13 mouse cellular contexts compared by ENCODE assay signal in the genomic region with DNA sequence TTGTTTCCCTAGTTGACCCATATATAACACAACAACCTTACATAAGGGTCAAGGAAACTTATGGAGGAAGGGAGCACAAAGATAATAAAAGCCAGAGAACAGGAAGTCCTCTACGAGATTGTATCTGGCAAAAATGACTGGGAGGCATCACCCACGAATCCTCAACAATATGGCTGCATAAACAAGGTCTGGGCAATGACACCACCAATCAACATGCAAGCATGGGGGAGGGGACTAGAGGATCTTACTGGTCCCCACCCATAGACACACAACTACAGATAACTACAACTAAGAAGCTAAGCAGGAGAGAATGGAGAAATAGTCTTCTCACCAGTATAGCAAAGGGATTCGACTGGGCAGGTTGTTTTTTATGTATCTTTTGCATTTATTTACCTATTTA. TPM values are rescaled to one million over a fixed set of nuclear protein-coding genes. Genes with fewer than 3 reads are reported as not detected.
DNase-seq lines count a peak whose midpoint lies in the region; ATAC-seq and TF ChIP-seq lines count a peak whose summit lies in the region.
"Had no signal": no experiment of that assay in that cellular context is flagged by ENCODE, and none has a peak within 500 bp of the region (broad histone marks: within the 10 kb centered on the region; RNA-seq: fewer than 3 reads in every experiment).

No protein-coding gene starts in this region.

- H3K36me3 ChIP-seq in thymus, adult 2 months (ENCODE audit: control insufficient read depth, insufficient read depth, low read length): peaks cover 7% of the 10 kb centered on the region
- H3K36me3 ChIP-seq in small intestine, adult 2 months (ENCODE audit: control insufficient read depth, insufficient read depth, low read length): peaks cover 17% of the 10 kb centered on the region

- no peak overlapping the region for H3K4me3 ChIP-seq in thymus, adult 2 months (ENCODE audit: control insufficient read depth, insufficient read depth, low read length)
- H3K4me3 ChIP-seq in small intestine, adult 2 months (ENCODE audit: low read depth, low read length): no peak overlapping the region
- H3K4me3 ChIP-seq: embryonic facial prominence, embryonic 12.5 days; kidney, embryonic 15.5 days; lung, embryonic 15.5 days; myocyte had no signal

- no peak for DNase-seq in thymus, adult 2 months
- no peak for DNase-seq in thymus, postnatal 25 days
- peak; percentile 23 for DNase-seq in T-cell, adult 2 months (ENCODE audit: low spot score)
- DNase-seq in cerebellum, adult 11-12 months: no peak
- DNase-seq in cerebellum, postnatal 25 days: no peak
- DNase-seq: adrenal gland, postnatal 10 days; cerebellum, adult 18-20 months had no signal

- H3K27ac ChIP-seq in thymus, adult 2 months (ENCODE audit: control insufficient read depth, insufficient read depth, low read length): peak overlapping the region; percentile 43
- peak overlapping the region; percentile 75 for H3K27ac ChIP-seq in small intestine, adult 2 months (ENCODE audit: insufficient read depth, low read depth, low read length)
- H3K27ac ChIP-seq: embryonic facial prominence, embryonic 12.5 days; kidney, embryonic 15.5 days; lung, embryonic 15.5 days had no signal

- no peaks in the 10 kb centered on the region for H3K27me3 ChIP-seq in thymus, adult 2 months (ENCODE audit: control insufficient read depth, insufficient read depth, low read length)
- no peaks in the 10 kb centered on the region for H3K27me3 ChIP-seq in small intestine, adult 2 months (ENCODE audit: control insufficient read depth, insufficient read depth, low read length)
- H3K27me3 ChIP-seq: embryonic facial prominence, embryonic 12.5 days; kidney, embryonic 15.5 days; lung, embryonic 15.5 days had no signal

- WGBS in thymus, adult 2 months: 33% methylated on average over 3 of the region's 3 CpGs
- 19% methylated on average over 3 of the region's 3 CpGs for WGBS in small intestine, adult 2 months

- ATAC-seq in inflammation-experienced regulatory T-cells, adult 6 months: peak; percentile 27

- TF ChIP-seq POLR2A in thymus, adult 2 months (IDR thresholded peaks at IDR 0.05; ENCODE audit: control insufficient read depth, extremely low read depth, insufficient read depth, low read length, poor library complexity): no peak
- no peak for TF ChIP-seq POLR2A in small intestine, adult 2 months (IDR thresholded peaks at IDR 0.05; ENCODE audit: low read depth, low read length)

- TF ChIP-seq CTCF in thymus, adult 2 months (IDR thresholded peaks at IDR 0.05; ENCODE audit: borderline replicate concordance, control insufficient read depth, extremely low read depth, insufficient read depth, low read length, poor library complexity): no peak
- TF ChIP-seq CTCF in small intestine, adult 2 months (IDR thresholded peaks at IDR 0.05; ENCODE audit: extremely low read depth, insufficient read length, insufficient replicate concordance, low read depth, low read length): no peak

- peaks cover 23% of the 10 kb centered on the region for H3K4me1 ChIP-seq in thymus, adult 2 months (replicated peaks; ENCODE audit: control insufficient read depth, insufficient read depth, low read length)
- peaks cover 30% of the 10 kb centered on the region for H3K4me1 ChIP-seq in small intestine, adult 2 months (ENCODE audit: control insufficient read depth, insufficient read depth, insufficient read length, low read length)

RNA-seq across cellular contexts. Expression of a gene that starts 18.8 kb away (rescaled TPM):
- polyA plus RNA-seq in thymus, adult 2 months (2012; rRNA removed): 23.7 and 44.1 TPM in 2 replicates
- polyA plus RNA-seq in inflammation-experienced regulatory T-cells, adult 6 months (2017; shearing (Covaris generic)): 10 to 100 TPM; 26.2 to 66.5 (median 54.1) TPM
- polyA plus RNA-seq in small intestine, adult 2 months (2012; rRNA removed): 7.2 and 18.6 TPM in 2 replicates
